Mouse (Mus musculus): Measurements from ENCODE around the gene Asdurf.
A peak's percentile ranks its signal among the peaks of the same experiment; 100 is the strongest.
"Not testable (repeated sequence)": the region's sequence is repeated elsewhere in the genome, so short reads cannot be mapped to it uniquely, and the experiment has no call there.

Gene Asdurf

GRCm38 (mm10) chr1:53352327-53353261 lies at the start of gene Asdurf, which contains the start of the genes Gm28551 and Asnsd1:
Asdurf (minus strand) TSS chr1:53352619.
Gm28551 (minus strand) TSS chr1:53352667.
Asnsd1 (minus strand) TSS chr1:53352752.
- DNase-seq (ENCODE audit: low read depth, low spot score) = peak; percentile 97

- DNase-seq (ENCODE audit: low read depth, low spot score) = not testable (repeated sequence)
These were observed 41.7 kb upstream of the Asdurf start for GRCm38 (mm10) chr1:53393936-53394760.

GRCm38 (mm10) chr1:53388762-53389161 lies 36.3 kb upstream of the Asdurf start:
- DNase-seq (ENCODE audit: low read depth, low spot score) = no peak

- DNase-seq (ENCODE audit: low read depth, low spot score) = no peak
These were observed 31.8 kb upstream of the Asdurf start for GRCm38 (mm10) chr1:53384085-53384688.

GRCm38 (mm10) chr1:53377731-53378130 lies 25.3 kb upstream of the Asdurf start:
- DNase-seq (ENCODE audit: low read depth, low spot score) = no peak

GRCm38 (mm10) chr1:53375965-53376364 lies 23.5 kb upstream of the Asdurf start:
- DNase-seq (ENCODE audit: low read depth, low spot score) = not testable (repeated sequence)

GRCm38 (mm10) chr1:53358988-53359387 lies 6.6 kb upstream of the Asdurf start:
- no peak for DNase-seq (ENCODE audit: low read depth, low spot score)

- no peak for DNase-seq (ENCODE audit: low read depth, low spot score)
These were observed 11.3 kb downstream of the Asdurf start for GRCm38 (mm10) chr1:53341071-53341470.

GRCm38 (mm10) chr1:53337403-53337802 lies 15.0 kb downstream of the Asdurf start:
- DNase-seq (ENCODE audit: low read depth, low spot score) = not testable (repeated sequence)

GRCm38 (mm10) chr1:53335465-53335864 lies 17.0 kb downstream of the Asdurf start:
- DNase-seq (ENCODE audit: low read depth, low spot score) = no peak

GRCm38 (mm10) chr1:53333527-53333926 lies 18.9 kb downstream of the Asdurf start:
- not testable (repeated sequence) for DNase-seq (ENCODE audit: low read depth, low spot score)

GRCm38 (mm10) chr1:53324827-53325494 lies 27.5 kb downstream of the Asdurf start:
- no peak for DNase-seq (ENCODE audit: low read depth, low spot score)

- no peak for DNase-seq (ENCODE audit: low read depth, low spot score)
These were observed 28.1 kb downstream of the Asdurf start for GRCm38 (mm10) chr1:53324277-53324676.

GRCm38 (mm10) chr1:53323254-53323653 lies 29.2 kb downstream of the Asdurf start:
- DNase-seq (ENCODE audit: low read depth, low spot score) = no peak

GRCm38 (mm10) chr1:53321662-53322344 lies 30.6 kb downstream of the Asdurf start:
- DNase-seq (ENCODE audit: low read depth, low spot score) = no peak

- peak; percentile 88 for DNase-seq (ENCODE audit: low read depth, low spot score)
These were observed 39.1 kb downstream of the Asdurf start, which contains the start of gene Osgepl1 for GRCm38 (mm10) chr1:53312989-53313967. Osgepl1 (plus strand) TSS chr1:53313624.

- no peak for DNase-seq (ENCODE audit: low read depth, low spot score)
These were observed 51.9 kb downstream of the Asdurf start for GRCm38 (mm10) chr1:53300506-53300905.
